Mouse (Mus musculus) layer of hippocampus, adult 9-11 months (tissue): Measurements from ENCODE around the gene Samd13.

Source experiments
- DNase-seq: peaks from one replicate; pipeline ENCODE4 v3.0.0; 2022

The Samd13 gene

GRCm38 (mm10) chr3:146684811-146685675 lies at the start of gene Samd13:
Samd13 (minus strand) TSS chr3:146685592.
- DNase-seq, result peak; percentile 29

GRCm38 (mm10) chr3:146731499-146731898 lies 46.1 kb upstream of the Samd13 start:
- DNase-seq, result no peak

- peak; percentile 22 for DNase-seq
These were observed 37.6 kb upstream of the Samd13 start for GRCm38 (mm10) chr3:146723037-146723436.

- no peak for DNase-seq
These were observed 34.3 kb upstream of the Samd13 start for GRCm38 (mm10) chr3:146719696-146720095.

GRCm38 (mm10) chr3:146718251-146718650 lies 32.9 kb upstream of the Samd13 start:
- no peak for DNase-seq

- no peak for DNase-seq
These were observed 26.9 kb upstream of the Samd13 start for GRCm38 (mm10) chr3:146712305-146712704.

GRCm38 (mm10) chr3:146711559-146711958 lies 26.2 kb upstream of the Samd13 start:
- DNase-seq, result peak; percentile 21

- no peak for DNase-seq
These were observed 25.7 kb upstream of the Samd13 start for GRCm38 (mm10) chr3:146711084-146711483.

- DNase-seq, result no peak
These were observed 23.7 kb upstream of the Samd13 start for GRCm38 (mm10) chr3:146709086-146709485.

- DNase-seq, result no peak
These were observed 23.0 kb upstream of the Samd13 start for GRCm38 (mm10) chr3:146708381-146708780.

GRCm38 (mm10) chr3:146704099-146704498 lies 18.7 kb upstream of the Samd13 start:
- no peak for DNase-seq

GRCm38 (mm10) chr3:146700051-146700450 lies 14.7 kb upstream of the Samd13 start:
- no peak for DNase-seq

GRCm38 (mm10) chr3:146698982-146699381 lies 13.6 kb upstream of the Samd13 start:
- DNase-seq, result no peak

- no peak for DNase-seq
These were observed 7.2 kb upstream of the Samd13 start for GRCm38 (mm10) chr3:146692547-146692946.

GRCm38 (mm10) chr3:146687121-146687725 lies 1.8 kb upstream of the Samd13 start:
- DNase-seq, result no peak

GRCm38 (mm10) chr3:146686428-146686827 lies 1.0 kb upstream of the Samd13 start:
- DNase-seq, result no peak

- DNase-seq, result no peak
These were observed 2.3 kb downstream of the Samd13 start for GRCm38 (mm10) chr3:146683095-146683494.

- peak; percentile 52 for DNase-seq
These were observed 3.2 kb downstream of the Samd13 start for GRCm38 (mm10) chr3:146682140-146682651.

- DNase-seq, result no peak
These were observed 3.7 kb downstream of the Samd13 start for GRCm38 (mm10) chr3:146681696-146682095.

- no peak for DNase-seq
These were observed 4.8 kb downstream of the Samd13 start for GRCm38 (mm10) chr3:146680625-146681024.

- no peak for DNase-seq
These were observed 5.7 kb downstream of the Samd13 start for GRCm38 (mm10) chr3:146679646-146680045.

- DNase-seq, result no peak
These were observed 9.2 kb downstream of the Samd13 start for GRCm38 (mm10) chr3:146676193-146676592.

- no peak for DNase-seq
These were observed 10.3 kb downstream of the Samd13 start for GRCm38 (mm10) chr3:146675101-146675500.

GRCm38 (mm10) chr3:146671121-146671520 lies 14.3 kb downstream of the Samd13 start:
- no peak for DNase-seq
